Mouse (Mus musculus): ENCODE results near the gene Tnfaip1. TPM values are rescaled to one million over a fixed set of nuclear protein-coding genes. Genes with fewer than 3 reads are reported as not detected.

The Tnfaip1 gene
- total RNA-seq, 2 experiments from 2014 or later = 33.7 to 36.5 TPM

DNA sequence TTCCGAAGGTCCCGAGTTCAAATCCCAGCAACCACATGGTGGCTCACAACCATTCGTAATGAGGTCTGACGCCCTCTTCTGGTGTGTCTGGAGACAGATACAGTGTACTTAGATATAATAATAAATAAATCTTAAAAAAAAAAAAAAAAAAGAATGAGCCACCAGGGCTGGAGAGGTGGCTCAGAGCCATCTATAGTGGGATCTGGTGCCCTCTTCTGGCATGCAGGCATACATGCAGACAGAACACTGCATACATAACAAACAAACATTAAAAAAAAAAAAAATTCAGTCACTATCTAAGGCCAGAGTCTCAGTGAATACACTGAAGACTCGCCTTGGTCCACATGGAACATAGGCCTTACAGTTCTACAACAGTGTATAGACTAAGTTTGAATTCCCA lies 27.0 kb downstream of the Tnfaip1 start:
- intact Hi-C loops (cut with DNase I; ENCODE audit: low total_unique reads) = no loop called here
- DNase-seq = no peak

GRCm38 (mm10) chr11:78505430-78505829 lies 30.7 kb downstream of the Tnfaip1 start:
- intact Hi-C loops (cut with DNase I; ENCODE audit: low total_unique reads) = no loop called here
- DNase-seq = no peak

- DNase-seq = no peak
- intact Hi-C loops (cut with DNase I; ENCODE audit: low total_unique reads) = no loop called here
These were observed 33.1 kb downstream of the Tnfaip1 start, which contains the start of gene Sebox for GRCm38 (mm10) chr11:78502909-78503650. Gene Sebox, plus strand, starts transcription at chr11:78503447.

DNA sequence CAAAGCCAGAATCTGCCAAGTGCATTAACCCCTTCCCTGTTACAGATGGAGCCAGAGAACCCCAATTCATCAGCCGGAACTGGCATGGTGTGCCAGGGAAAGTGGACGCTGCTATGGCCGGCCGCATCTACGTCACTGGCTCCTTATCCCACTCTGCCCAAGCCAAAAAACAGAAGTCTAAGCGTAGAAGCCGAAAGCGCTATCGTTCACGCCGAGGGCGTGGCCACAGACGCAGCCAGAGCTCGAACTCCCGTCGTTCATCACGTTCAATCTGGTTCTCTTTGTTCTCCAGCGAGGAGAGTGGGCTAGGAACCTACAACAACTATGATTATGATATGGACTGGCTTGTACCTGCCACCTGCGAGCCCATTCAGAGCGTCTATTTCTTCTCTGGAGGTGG lies 34.6 kb downstream of the Tnfaip1 start:
- no peak for DNase-seq
- intact Hi-C loops (cut with DNase I; ENCODE audit: low total_unique reads) = no loop called here

- intact Hi-C loops (cut with DNase I; ENCODE audit: low total_unique reads) = no loop called here
These were observed 35.4 kb downstream of the Tnfaip1 start for GRCm38 (mm10) chr11:78500623-78501202.

DNA sequence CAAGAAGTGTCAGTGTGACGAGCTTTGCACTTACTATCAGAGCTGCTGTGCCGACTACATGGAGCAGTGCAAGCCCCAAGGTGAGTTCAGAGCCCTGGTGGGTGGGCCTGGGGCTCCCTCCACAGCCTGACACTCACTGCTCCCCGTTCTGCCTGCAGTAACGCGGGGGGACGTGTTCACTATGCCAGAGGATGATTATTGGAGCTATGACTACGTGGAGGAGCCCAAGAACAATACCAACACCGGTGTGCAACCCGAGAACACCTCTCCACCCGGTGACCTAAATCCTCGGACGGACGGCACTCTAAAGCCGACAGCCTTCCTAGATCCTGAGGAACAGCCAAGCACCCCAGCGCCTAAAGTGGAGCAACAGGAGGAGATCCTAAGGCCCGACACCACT lies 36.6 kb downstream of the Tnfaip1 start:
- intact Hi-C loops (cut with DNase I; ENCODE audit: low total_unique reads) = no loop called here
- DNase-seq = no peak

More at GRCm38 (mm10) chr11:78500623-78501202, 35.4 kb downstream of the Tnfaip1 start:
- DNase-seq = no peak

DNA sequence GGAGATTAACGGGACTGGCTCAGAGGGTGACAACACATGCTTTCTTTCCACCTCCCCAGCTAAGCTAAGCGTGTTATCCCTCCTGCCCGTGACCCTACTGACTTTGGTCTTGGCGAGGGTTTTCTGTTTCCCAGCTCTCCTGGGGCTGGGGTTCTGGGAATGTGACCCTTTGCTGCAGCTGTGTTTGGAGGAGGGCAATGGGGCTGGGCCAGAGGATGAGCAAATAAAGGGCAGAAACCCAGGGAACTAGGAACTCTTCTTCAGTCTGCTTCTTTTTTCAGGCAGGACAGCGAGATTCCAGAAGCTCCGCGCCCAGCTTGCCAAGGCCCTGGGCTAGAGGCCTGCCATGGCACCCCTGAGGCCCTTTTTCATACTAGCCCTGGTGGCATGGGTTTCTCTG lies 37.1 kb downstream of the Tnfaip1 start, which contains the start of gene Vtn:
Gene Vtn (plus strand): TSS at position 88 of the 400 bp plus-strand sequence.
- DNase-seq = peak; percentile 66
- intact Hi-C loops (cut with DNase I; ENCODE audit: low total_unique reads) = no loop called here

DNA sequence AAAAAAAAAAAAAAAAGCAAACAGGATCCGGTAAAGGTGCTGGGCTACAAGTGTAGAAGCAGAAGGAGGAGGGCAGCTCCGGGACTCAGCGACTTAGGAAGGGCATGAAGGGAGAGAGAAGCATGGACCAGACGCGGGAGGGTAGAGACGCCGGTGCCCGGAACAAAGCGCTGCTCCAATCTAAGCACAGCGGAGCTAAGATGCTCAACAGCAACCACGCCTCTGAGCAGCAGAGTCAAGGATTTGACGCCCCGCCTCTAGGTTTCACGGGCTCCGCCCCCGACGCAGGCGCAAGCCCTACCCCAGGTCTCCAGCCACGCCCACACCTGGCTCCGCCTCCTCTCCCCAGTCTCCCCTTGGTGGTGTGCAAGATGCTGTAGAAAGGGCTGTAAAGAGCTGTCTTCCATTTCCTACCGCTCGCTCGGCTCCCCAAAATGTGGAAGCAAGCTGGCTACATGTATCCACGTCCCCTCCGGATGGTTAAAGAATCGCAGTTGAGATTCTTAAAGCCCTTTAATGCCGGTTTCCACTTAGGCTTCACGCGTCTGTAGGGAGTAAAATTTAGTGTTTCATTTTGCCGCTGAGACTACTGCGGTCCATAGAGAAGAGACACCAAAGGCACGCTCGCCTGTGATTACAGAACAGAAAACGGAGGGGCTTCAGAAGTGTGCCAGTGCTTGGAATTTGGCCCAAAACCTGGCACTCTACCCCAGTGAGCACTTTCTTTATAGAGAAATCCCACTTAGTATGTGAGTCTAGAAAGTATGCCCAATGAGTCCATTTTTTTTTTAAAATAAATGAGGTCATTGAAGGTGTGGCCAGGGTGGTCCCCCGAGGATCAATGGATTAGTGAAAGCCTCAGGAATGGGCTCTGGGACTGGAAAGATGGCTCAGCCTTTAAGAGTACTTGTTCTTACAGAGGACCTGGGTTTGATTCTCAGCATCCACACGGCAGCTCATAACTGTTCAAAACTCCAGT lies 38.3 kb downstream of the Tnfaip1 start, which contains the start of gene Sarm1:
Gene Sarm1 (minus strand): TSS at position 211 of the 979 bp plus-strand sequence.
- intact Hi-C loops (cut with DNase I; ENCODE audit: low total_unique reads) = no loop called here
- DNase-seq = peak; percentile 93

DNA sequence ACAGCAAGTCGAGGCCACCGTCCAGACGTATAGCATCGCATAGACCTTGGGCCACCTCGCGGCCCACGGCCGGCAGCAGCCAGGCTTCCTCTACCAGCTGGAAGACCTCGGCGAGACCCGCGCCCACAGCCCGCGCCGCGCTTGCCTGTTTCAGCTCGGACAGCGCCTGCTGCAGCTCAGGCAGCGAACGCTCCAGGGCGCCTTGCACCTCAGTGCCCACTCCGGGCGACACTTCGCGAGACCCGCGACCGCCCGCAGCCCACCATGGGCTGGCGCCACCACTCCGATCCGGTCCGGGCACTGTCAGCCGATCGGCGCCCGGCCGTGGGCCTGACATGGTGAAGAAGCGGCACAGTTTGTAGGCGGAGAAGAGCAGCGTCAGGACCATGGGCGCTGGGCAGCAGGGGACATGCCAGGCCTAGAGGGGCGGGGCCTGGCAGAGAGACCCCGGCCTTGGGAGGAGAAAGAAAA lies 39.0 kb downstream of the Tnfaip1 start:
- no peak for DNase-seq
- intact Hi-C loops (cut with DNase I; ENCODE audit: low total_unique reads) = no loop called here

- intact Hi-C loops (cut with DNase I; ENCODE audit: low total_unique reads) = no loop called here
- DNase-seq = peak; percentile 32
These were observed 40.2 kb downstream of the Tnfaip1 start for GRCm38 (mm10) chr11:78495904-78496303.

DNA sequence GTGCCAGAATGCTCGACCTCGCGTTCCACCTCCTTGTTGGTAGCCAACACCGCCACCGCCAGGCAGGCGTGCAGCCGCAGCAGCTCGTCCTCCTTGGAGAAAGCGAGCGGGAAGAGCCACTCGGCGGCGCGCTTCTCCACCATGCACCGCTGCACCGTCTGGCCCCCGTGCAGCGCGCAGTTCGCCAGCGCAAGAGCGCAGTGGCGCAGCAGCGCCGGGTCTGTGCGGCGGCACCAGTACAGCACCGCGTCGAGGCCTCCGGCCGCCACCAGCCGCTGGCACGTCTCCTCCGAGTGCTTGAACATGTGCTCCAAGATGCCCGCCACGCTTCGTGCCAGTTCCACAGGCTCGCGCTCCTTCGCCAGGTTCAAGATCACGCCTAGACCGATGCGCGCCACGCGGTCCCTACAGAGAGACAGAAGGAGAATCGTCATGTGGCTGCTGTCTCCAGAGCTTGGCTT lies 45.3 kb downstream of the Tnfaip1 start:
- intact Hi-C loops (cut with DNase I; ENCODE audit: low total_unique reads) = no loop called here

GRCm38 (mm10) chr11:78488168-78488567 lies 48.0 kb downstream of the Tnfaip1 start:
- DNase-seq = peak; percentile 63
- intact Hi-C loops (cut with DNase I; ENCODE audit: low total_unique reads) = no loop called here

More for the DNA sequence above, 45.3 kb downstream of the Tnfaip1 start:
- DNase-seq = no peak

- DNase-seq = no peak
- intact Hi-C loops (cut with DNase I; ENCODE audit: low total_unique reads) = no loop called here
These were observed 52.5 kb downstream of the Tnfaip1 start for GRCm38 (mm10) chr11:78483639-78484038.

- no peak for DNase-seq
- intact Hi-C loops (cut with DNase I; ENCODE audit: low total_unique reads) = no loop called here
These were observed 60.8 kb downstream of the Tnfaip1 start for GRCm38 (mm10) chr11:78475289-78475688.

Other genes starting within 250 kb of the Tnfaip1 start
- under 1 TPM; 0.31 to 0.62 TPM for gene BC030499, start 245.5 kb downstream of the Tnfaip1 start, total RNA-seq (2021)
- 1 to 10 TPM; 5.3 TPM for gene Spag5, start 234.8 kb downstream of the Tnfaip1 start, total RNA-seq (2021)
- 1 to 10 TPM; 1.5 to 2.1 TPM for gene Aldoc, start 213.4 kb downstream of the Tnfaip1 start, total RNA-seq (2021)
- gene Pigs, start 207.9 kb downstream of the Tnfaip1 start, total RNA-seq (2021) = 10 to 100 TPM; 23.1 to 25.1 TPM
- 10 to 100 TPM; 16.1 to 17.8 TPM for gene Unc119, start 192.8 kb downstream of the Tnfaip1 start, total RNA-seq (2021)
- not detected for gene Foxn1, start 149.8 kb downstream of the Tnfaip1 start, total RNA-seq (2021)
- not detected for gene Slc13a2, start 114.1 kb downstream of the Tnfaip1 start, total RNA-seq (2021)
- gene Slc46a1, start 70.6 kb downstream of the Tnfaip1 start, total RNA-seq (2021) = 1 to 10 TPM in 1 of 2 experiments, under 1 TPM in 1; 0.95 to 2.1 TPM
- under 1 TPM; 0.55 to 0.72 TPM for gene Sarm1, start 38.6 kb downstream of the Tnfaip1 start, total RNA-seq (2021)
- gene Vtn, start 37.2 kb downstream of the Tnfaip1 start, total RNA-seq (2021) = 10 to 100 TPM; 24.3 to 31.5 TPM
- gene Sebox, start 32.9 kb downstream of the Tnfaip1 start, total RNA-seq (2021) = not detected
- gene Tmem199, start 24.2 kb downstream of the Tnfaip1 start, total RNA-seq (2021) = 10 to 100 TPM; 13.4 to 15.0 TPM
- 100 to 1,000 TPM; 102 to 113 TPM for gene Poldip2, start 24.1 kb downstream of the Tnfaip1 start, total RNA-seq (2021)
- 10 to 100 TPM; 18.0 to 25.1 TPM for gene Ift20, start within 50 bp of the Tnfaip1 start, total RNA-seq (2021)
- gene Tmem97, start 14.4 kb upstream of the Tnfaip1 start, total RNA-seq (2021) = 1 to 10 TPM; 5.4 to 9.7 TPM
- 1 to 10 TPM; 5.6 to 6.2 TPM for gene Nlk, start 161.0 kb upstream of the Tnfaip1 start, total RNA-seq (2021)
- gene Ccnq, start 215.4 kb upstream of the Tnfaip1 start, total RNA-seq (2021) = 10 to 100 TPM in 1 of 2 experiments, 1 to 10 TPM in 1; 9.4 to 13.1 TPM

Measured in gastrocnemius, postnatal 14 days (tissue).